Mouse (Mus musculus): ENCODE results near the gene Acot7. TPM values are rescaled to one million over a fixed set of nuclear protein-coding genes. Genes with fewer than 3 reads are reported as not detected.

The Acot7 gene
- polyA plus RNA-seq, 1 experiment from 2014 or later: 72.5 TPM

GRCm38 (mm10) chr4:152171543-152171942, 6.4 kb upstream of the Acot7 start:
- H3K27me3 ChIP-seq: no peaks in the 10 kb centered on the region
- H3K36me3 ChIP-seq: no peaks in the 10 kb centered on the region
- no peaks in the 10 kb centered on the region for H3K9me3 ChIP-seq
- 80% methylated on average over 6 of the region's 6 CpGs for WGBS
- H3K27ac ChIP-seq: no peak overlapping the region
- no peak overlapping the region for H3K9ac ChIP-seq
- no peak overlapping the region for H3K4me2 ChIP-seq
- ATAC-seq (ENCODE audit: borderline replicate concordance, extremely low read depth, low FRiP score, low TSS enrichment): no peak
- no peak overlapping the region for H3K4me3 ChIP-seq
- 0 out of 2 replicates have a peak, but pooled peaks cover 6% of the 10 kb centered on the region for H3K4me1 ChIP-seq

- Histone ChIP-seq H3K27ac (no peak overlapping the region), H3K27me3 (no peaks in the 10 kb centered on the region), H3K36me3 (no peaks in the 10 kb centered on the region), H3K4me1 (peaks cover 11% of the 10 kb centered on the region; the same call in 1 of the 2 replicates), H3K9me3 (no peaks in the 10 kb centered on the region), H3K9ac (no peak overlapping the region), H3K4me2 (no peak overlapping the region), H3K4me3 (no peak overlapping the region)
- no peak for ATAC-seq (ENCODE audit: borderline replicate concordance, extremely low read depth, low FRiP score, low TSS enrichment)
- 1% methylated on average over 5 of the region's 5 CpGs for WGBS
Observed at GRCm38 (mm10) chr4:152173041-152173440, 4.9 kb upstream of the Acot7 start.

GRCm38 (mm10) chr4:152173956-152174355, 4.0 kb upstream of the Acot7 start:
- H3K4me2 ChIP-seq: no peak overlapping the region
- H3K27me3 ChIP-seq: peaks cover 6% of the 10 kb centered on the region
- no peak overlapping the region for H3K9ac ChIP-seq
- ATAC-seq (ENCODE audit: borderline replicate concordance, extremely low read depth, low FRiP score, low TSS enrichment): no peak
- H3K4me3 ChIP-seq: no peak overlapping the region
- H3K27ac ChIP-seq: no peak overlapping the region
- peaks cover 15% of the 10 kb centered on the region for H3K4me1 ChIP-seq
- no peaks in the 10 kb centered on the region for H3K9me3 ChIP-seq
- WGBS: 57% methylated on average over 9 of the region's 9 CpGs
- H3K36me3 ChIP-seq: no peaks in the 10 kb centered on the region

- Histone ChIP-seq H3K9me3 (no peaks in the 10 kb centered on the region), H3K4me2 (no peak overlapping the region), H3K4me3 (no peak overlapping the region), H3K27me3 (peaks cover 14% of the 10 kb centered on the region), H3K4me1 (peaks cover 20% of the 10 kb centered on the region), H3K27ac (no peak overlapping the region), H3K36me3 (no peaks in the 10 kb centered on the region), H3K9ac (no peak overlapping the region)
- no peak for ATAC-seq (ENCODE audit: borderline replicate concordance, extremely low read depth, low FRiP score, low TSS enrichment)
- 76% methylated on average over 3 of the region's 3 CpGs for WGBS
Observed at GRCm38 (mm10) chr4:152176638-152177037, 1.3 kb upstream of the Acot7 start.

- WGBS: 56% methylated on average over 6 of the region's 6 CpGs
- ATAC-seq (ENCODE audit: borderline replicate concordance, extremely low read depth, low FRiP score, low TSS enrichment): no peak
- Histone ChIP-seq H3K36me3 (no peaks in the 10 kb centered on the region), H3K4me2 (peak overlapping the region; percentile 94), H3K9me3 (no peaks in the 10 kb centered on the region), H3K27me3 (peaks cover 14% of the 10 kb centered on the region), H3K9ac (peak overlapping the region; percentile 89), H3K27ac (no peak overlapping the region), H3K4me3 (peak overlapping the region; percentile 76), H3K4me1 (peaks cover 20% of the 10 kb centered on the region)
Observed at GRCm38 (mm10) chr4:152177174-152177536, 779 bp upstream of the Acot7 start.

GRCm38 (mm10) chr4:152178344-152178864, 470 bp downstream of the Acot7 start:
- H3K4me1 ChIP-seq: peaks cover 20% of the 10 kb centered on the region
- no peaks in the 10 kb centered on the region for H3K36me3 ChIP-seq
- peak overlapping the region; percentile 53 for H3K9ac ChIP-seq
- no peaks in the 10 kb centered on the region for H3K9me3 ChIP-seq
- H3K4me2 ChIP-seq: peak overlapping the region; percentile 94
- peak overlapping the region; percentile 76 for H3K4me3 ChIP-seq
- peaks cover 14% of the 10 kb centered on the region for H3K27me3 ChIP-seq
- WGBS: under 1% methylated on average over 35 of the region's 35 CpGs
- H3K27ac ChIP-seq: no peak overlapping the region
- ATAC-seq (ENCODE audit: borderline replicate concordance, extremely low read depth, low FRiP score, low TSS enrichment): peak; percentile 40

- Histone ChIP-seq H3K36me3 (no peaks in the 10 kb centered on the region), H3K9ac (peak overlapping the region; percentile 53), H3K4me1 (peaks cover 20% of the 10 kb centered on the region), H3K4me3 (peak overlapping the region; percentile 76), H3K27ac (no peak overlapping the region), H3K27me3 (peaks cover 14% of the 10 kb centered on the region), H3K9me3 (no peaks in the 10 kb centered on the region), H3K4me2 (peak overlapping the region; percentile 94)
- WGBS: 26% methylated on average over 16 of the region's 16 CpGs
- ATAC-seq (ENCODE audit: borderline replicate concordance, extremely low read depth, low FRiP score, low TSS enrichment): no peak
Observed at GRCm38 (mm10) chr4:152178916-152179705, 1.2 kb downstream of the Acot7 start.

GRCm38 (mm10) chr4:152179946-152180660, 2.2 kb downstream of the Acot7 start:
- Histone ChIP-seq H3K36me3 (no peaks in the 10 kb centered on the region), H3K27me3 (peaks cover 14% of the 10 kb centered on the region), H3K4me1 (peaks cover 26% of the 10 kb centered on the region), H3K4me3 (no peak overlapping the region), H3K9ac (no peak overlapping the region), H3K4me2 (no peak overlapping the region), H3K9me3 (no peaks in the 10 kb centered on the region), H3K27ac (no peak overlapping the region)
- WGBS: 82% methylated on average over 16 of the region's 16 CpGs
- ATAC-seq (ENCODE audit: borderline replicate concordance, extremely low read depth, low FRiP score, low TSS enrichment): no peak

GRCm38 (mm10) chr4:152182205-152182604, 4.3 kb downstream of the Acot7 start:
- Histone ChIP-seq H3K4me1 (peaks cover 44% of the 10 kb centered on the region), H3K27me3 (peaks cover 14% of the 10 kb centered on the region)
- WGBS: 74% methylated on average over 10 of the region's 10 CpGs

GRCm38 (mm10) chr4:152184353-152185035, 6.6 kb downstream of the Acot7 start:
- Histone ChIP-seq H3K27ac (0 out of 2 replicates have a peak overlapping the region, but pooled peaks have one; percentile 2), H3K9me3 (no peaks in the 10 kb centered on the region), H3K9ac (no peak overlapping the region), H3K4me2 (no peak overlapping the region), H3K4me1 (peaks cover 28% of the 10 kb centered on the region), H3K27me3 (peaks cover 4% of the 10 kb centered on the region; the same call in 1 of the 2 replicates), H3K4me3 (no peak overlapping the region), H3K36me3 (no peaks in the 10 kb centered on the region)
- no peak for ATAC-seq (ENCODE audit: borderline replicate concordance, extremely low read depth, low FRiP score, low TSS enrichment)
- WGBS: 54% methylated on average over 7 of the region's 7 CpGs

More at GRCm38 (mm10) chr4:152182205-152182604, 4.3 kb downstream of the Acot7 start:
- H3K9ac ChIP-seq: no peak overlapping the region
- ATAC-seq (ENCODE audit: borderline replicate concordance, extremely low read depth, low FRiP score, low TSS enrichment): no peak
- H3K9me3 ChIP-seq: no peaks in the 10 kb centered on the region
- no peak overlapping the region for H3K27ac ChIP-seq
- H3K4me2 ChIP-seq: no peak overlapping the region
- H3K36me3 ChIP-seq: no peaks in the 10 kb centered on the region
- H3K4me3 ChIP-seq: no peak overlapping the region

- ATAC-seq (ENCODE audit: borderline replicate concordance, extremely low read depth, low FRiP score, low TSS enrichment): peak; percentile 72; the same call in 1 of the 2 replicates
- WGBS: 2% methylated on average over 3 of the region's 3 CpGs
Observed at GRCm38 (mm10) chr4:152185137-152185509, 7.2 kb downstream of the Acot7 start.

More at GRCm38 (mm10) chr4:152185137-152185509, 7.2 kb downstream of the Acot7 start:
- Histone ChIP-seq H3K9me3 (no peaks in the 10 kb centered on the region), H3K4me3 (peak overlapping the region; percentile 5; the same call in 1 of the 2 replicates), H3K9ac (no peak overlapping the region), H3K4me2 (peak overlapping the region; percentile 53), H3K27ac (peak overlapping the region; percentile 91), H3K36me3 (no peaks in the 10 kb centered on the region), H3K27me3 (peaks cover 4% of the 10 kb centered on the region; the same call in 1 of the 2 replicates), H3K4me1 (peaks cover 32% of the 10 kb centered on the region)

Data from lung, embryonic 15.5 days (tissue).